Mouse (Mus musculus): ENCODE data around the gene Eif4a3.
"Not testable (repeated sequence)": the region's sequence is repeated elsewhere in the genome, so short reads cannot be mapped to it uniquely, and the experiment has no call there.

GRCm38 (mm10) chr11:119245543-119245942 lies 54.3 kb downstream of the Eif4a3 start:
- not testable (repeated sequence) for TF ChIP-seq POLR2AphosphoS5 (IDR thresholded peaks at IDR 0.05; ENCODE audit: insufficient replicate concordance, low read depth, low read length); CTCF (IDR thresholded peaks at IDR 0.05; ENCODE audit: low read depth, low read length)
